ENCODE assay signal across 18 mouse cellular contexts in the genomic region with DNA sequence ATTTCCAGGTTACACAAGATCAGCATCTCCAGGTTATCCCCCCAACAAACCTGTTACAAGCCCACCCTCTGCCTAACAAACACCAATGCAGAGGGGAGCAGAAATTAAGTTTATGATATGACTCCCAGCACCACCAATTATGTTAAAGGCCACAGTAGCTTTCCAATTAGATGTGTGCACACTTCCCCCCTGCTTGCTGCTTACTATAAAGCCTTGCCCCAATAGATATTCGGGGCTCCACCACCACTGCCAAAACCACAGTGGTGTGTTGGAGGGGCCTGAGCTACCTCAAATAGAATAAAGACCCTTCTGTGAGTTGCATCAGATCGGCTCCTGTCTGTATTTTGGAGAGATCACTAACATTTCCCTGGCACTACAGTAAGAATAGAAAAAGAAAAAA. TPM values are rescaled to one million over a fixed set of nuclear protein-coding genes. Genes with fewer than 3 reads are reported as not detected.
DNase-seq lines count a peak whose midpoint lies in the region; TF ChIP-seq lines count a peak whose summit lies in the region.
"Had no signal": no experiment of that assay in that cellular context is flagged by ENCODE, and none has a peak within 500 bp of the region (broad histone marks: within the 10 kb centered on the region; RNA-seq: fewer than 3 reads in every experiment).

No protein-coding gene starts in this region.

- peak; percentile 51 for DNase-seq in heart, adult 11 months
- no peak for DNase-seq in heart, postnatal 25 days (ENCODE audit: low spot score)
- DNase-seq in MEL (ENCODE audit: low read depth, low spot score) = peak; percentile 63
- no peak for DNase-seq in thymus, postnatal 14 days
- DNase-seq: adrenal gland, adult 2 months; adrenal gland, adult 8-10 months; adrenal gland, postnatal 10 days; adrenal gland, postnatal 14 days; adrenal gland, postnatal 25 days; adrenal gland, postnatal 36 days; B cell, adult 2 months; cerebellum, adult 11 months; cerebellum, adult 11-12 months; cerebellum, adult 18-20 months; cerebellum, adult 2 months had no signal

- no peaks in the 10 kb centered on the region for H3K9me3 ChIP-seq in MEL (replicated peaks; ENCODE audit: insufficient read depth, low read length)

- peaks cover 11 to 12% of the 10 kb centered on the region in 2 experiments for H3K4me1 ChIP-seq in MEL (ENCODE audit: control insufficient read depth in 1 of 2, insufficient read depth in 2 of 2, low read length in 2 of 2)

- no peak for TF ChIP-seq POLR2A in MEL (IDR thresholded peaks at IDR 0.05; ENCODE audit: control insufficient read depth in 1 of 2, insufficient read depth in 1 of 2, low read depth in 1 of 2, low read length in 2 of 2, poor library complexity in 1 of 2)

- no peak for TF ChIP-seq RAD21 in MEL (IDR thresholded peaks at IDR 0.05; ENCODE audit: low read depth, low read length)

- no peak for TF ChIP-seq EP300 in MEL (IDR thresholded peaks at IDR 0.05; ENCODE audit: low read depth in 1 of 2, low read length in 2 of 2)

- H3K79me2 ChIP-seq in MEL (ENCODE audit: control insufficient read depth, insufficient read depth, low read length, poor library complexity) = no peaks in the 10 kb centered on the region

- peaks cover 0 to 15% of the 10 kb centered on the region in 2 experiments; a peak in 2 of 4 replicates for H3K36me3 ChIP-seq in MEL (ENCODE audit: control insufficient read depth in 1 of 2, insufficient read depth in 2 of 2, low read length in 2 of 2)
- H3K36me3 ChIP-seq: G1E had no signal

- intact Hi-C loops in heart, postnatal 25 days (cut with DNase I) = no loop called here

- peak overlapping the region; percentile 29 to 68 for H3K4me3 ChIP-seq in MEL (ENCODE audit: control insufficient read depth in 1 of 2, insufficient read depth in 1 of 2, low read depth in 2 of 2, low read length in 2 of 2)

- no peak for TF ChIP-seq CTCF in MEL (IDR thresholded peaks at IDR 0.05 in 2 of 3, conservative IDR thresholded peaks at IDR 0.05 in 1 of 3; ENCODE audit: control insufficient read depth in 1 of 3, insufficient read depth in 1 of 3, low read depth in 2 of 3, low read length in 3 of 3, poor library complexity in 1 of 3, severe bottlenecking in 1 of 3)

- H3K9ac ChIP-seq in MEL (ENCODE audit: control insufficient read depth, low read depth, low read length, poor library complexity, severe bottlenecking) = peak overlapping the region; percentile 57

- no peaks in the 10 kb centered on the region for H3K27me3 ChIP-seq in MEL (ENCODE audit: control insufficient read depth in 1 of 2, insufficient read depth in 2 of 2, low read length in 2 of 2)
- H3K27me3 ChIP-seq: CH12.LX, Patski had no signal

- peak overlapping the region; percentile 94 for H3K27ac ChIP-seq in MEL (ENCODE audit: control insufficient read depth, low read depth, low read length)

TF ChIP-seq in MEL, 35 proteins besides CTCF, POLR2A, EP300 and RAD21:
- no peak for TF ChIP-seq MAZ (IDR thresholded peaks at IDR 0.05; ENCODE audit: low read depth, low read length)
- TF ChIP-seq SIN3A (IDR thresholded peaks at IDR 0.05; ENCODE audit: low read length) = no peak
- TF ChIP-seq ETS1 (IDR thresholded peaks at IDR 0.05; ENCODE audit: low read depth, low read length) = no peak
- no peak for TF ChIP-seq BHLHE40 (IDR thresholded peaks at IDR 0.05; ENCODE audit: borderline replicate concordance, low read depth, low read length)
- TF ChIP-seq ZMIZ1 (IDR thresholded peaks at IDR 0.05; ENCODE audit: low read depth, low read length) = no peak
- TF ChIP-seq POLR2AphosphoS2 (IDR thresholded peaks at IDR 0.05; ENCODE audit: low read length) = no peak
- no peak for TF ChIP-seq SMC3 (IDR thresholded peaks at IDR 0.05; ENCODE audit: low read depth, low read length)
- no peak for TF ChIP-seq JUND (IDR thresholded peaks at IDR 0.05; ENCODE audit: low read depth, low read length)
- no peak for TF ChIP-seq GATA1 (IDR thresholded peaks at IDR 0.05; ENCODE audit: low read depth, low read length)
- no peak for TF ChIP-seq USF2 (IDR thresholded peaks at IDR 0.05; ENCODE audit: borderline replicate concordance in 1 of 2, insufficient read depth in 1 of 2, low read depth in 1 of 2, low read length in 2 of 2)
- no peak for TF ChIP-seq MAX (IDR thresholded peaks at IDR 0.05; ENCODE audit: low read length)
- TF ChIP-seq KAT2A (conservative IDR thresholded peaks at IDR 0.05; ENCODE audit: low read depth, low read length) = no peak
- TF ChIP-seq MEF2A (IDR thresholded peaks at IDR 0.05; ENCODE audit: extremely low read depth, insufficient replicate concordance, low read depth, low read length, poor library complexity, severe bottlenecking) = no peak
- TF ChIP-seq ZNF384 (IDR thresholded peaks at IDR 0.05; ENCODE audit: low read depth, low read length) = no peak
- TF ChIP-seq NRF1 (IDR thresholded peaks at IDR 0.05; ENCODE audit: insufficient read depth, low read depth, low read length, poor library complexity, severe bottlenecking) = no peak
- no peak for TF ChIP-seq TCF12 (IDR thresholded peaks at IDR 0.05; ENCODE audit: low read depth, low read length)
TF ChIP-seq in MEL: peak in this region for 0.

RNA-seq across cellular contexts. Expression of a gene that starts 17.7 kb away (rescaled TPM):
- total RNA-seq in heart, postnatal 25 days (2021) = 100 to 1,000 TPM; 280 to 332 TPM
- 21.4 and 23.7 TPM in 2 replicates for total RNA-seq in MEL (2012; rRNA removed)
- polyA plus RNA-seq in MEL (2012; ENCODE audit: insufficient read depth in 1 of 2, insufficient read length in 2 of 2, low read depth in 1 of 2, low replicate concordance in 2 of 2, missing spikeins in 1 of 2) = 10 to 100 TPM in 1 of 2 experiments, not detected in 1; 41.9 TPM

RNA-seq across cellular contexts. Expression of a gene that starts 21.2 kb away (rescaled TPM):
- 10 to 100 TPM; 15.9 to 16.8 TPM for total RNA-seq in heart, postnatal 25 days (2021)
- 13.1 and 14.6 TPM in 2 replicates for total RNA-seq in MEL (2012; rRNA removed)
- polyA plus RNA-seq in MEL (2012; ENCODE audit: insufficient read depth in 1 of 2, insufficient read length in 2 of 2, low read depth in 1 of 2, low replicate concordance in 2 of 2, missing spikeins in 1 of 2) = 10 to 100 TPM; 13.6 to 40.0 TPM

Comparison
In these comparisons a context has a peak if more than half of its experiments do, and no peak if none do; other contexts are left out.
1. DNase-seq: peak in heart, adult 11 months (single experiment) and MEL (single experiment); none in heart, postnatal 25 days (single experiment) and thymus, postnatal 14 days (single experiment).
2. RNA of a gene that starts 17.7 kb away (total RNA-seq): 280 to 332 TPM in heart, postnatal 25 days; 21.4 to 23.7 TPM in MEL; every median in the first group is over 10 times any median in the second.